Mouse (Mus musculus): ENCODE data around the gene Zdhhc12. TPM values are rescaled to one million over a fixed set of nuclear protein-coding genes. Genes with fewer than 3 reads are reported as not detected.

The Zdhhc12 gene
- total RNA-seq, 1 experiment: 133 TPM

DNA sequence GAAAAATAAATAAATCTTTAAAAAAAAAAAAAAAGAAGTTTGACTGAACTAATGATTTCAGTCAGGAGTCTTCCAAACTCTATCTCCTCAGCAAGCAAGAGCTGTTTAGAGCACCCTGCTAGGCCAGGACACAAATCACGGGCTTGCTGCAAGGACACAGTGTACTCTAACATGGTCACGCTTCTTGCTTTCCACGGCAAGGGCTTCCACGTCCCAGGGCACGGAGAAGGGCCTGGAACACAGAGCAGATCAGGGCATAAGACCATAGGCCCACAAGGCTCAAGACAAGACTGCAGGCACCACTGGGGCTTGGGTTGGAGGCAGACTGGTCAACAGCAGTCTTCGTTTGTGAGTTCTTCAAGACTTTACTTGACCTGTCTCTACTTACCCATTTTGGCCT lies 46.3 kb downstream of the Zdhhc12 start:
- Histone ChIP-seq H3K27ac (ENCODE audit: insufficient read depth, low read depth, low read length, poor library complexity, severe bottlenecking) (no peak overlapping the region), H3K9me3 (ENCODE audit: control insufficient read depth, insufficient read depth, low read depth, low read length) (no peaks in the 10 kb centered on the region), H3K4me1 (ENCODE audit: control insufficient read depth in 2 of 2, insufficient read depth in 2 of 2, low read length in 2 of 2, poor library complexity in 1 of 2) (peaks cover 3 to 18% of the 10 kb centered on the region in 2 experiments; a peak in 3 of 4 replicates), H3K4me3 (ENCODE audit: insufficient read depth in 1 of 2, low read depth in 1 of 2, low read length in 2 of 2, poor library complexity in 1 of 2, severe bottlenecking in 1 of 2) (peak overlapping the region in 1 of 2 experiments; percentile 41; a peak in 1 of 4 replicates), H3K36me3 (ENCODE audit: control insufficient read depth, insufficient read depth, low read length, poor library complexity, severe bottlenecking) (peaks cover 5% of the 10 kb centered on the region; the same call in 1 of the 2 replicates), H3K9ac (ENCODE audit: insufficient read depth, low read depth, low read length, poor library complexity, severe bottlenecking) (peak overlapping the region; percentile 78; the same call in 1 of the 2 replicates)
- DNase-seq (ENCODE audit: low read depth, low spot score): no peak
- no peak for TF ChIP-seq ZC3H11A (IDR thresholded peaks at IDR 0.05; ENCODE audit: borderline replicate concordance, low read depth, low read length)
- TF ChIP-seq MAFK (IDR thresholded peaks at IDR 0.05; ENCODE audit: insufficient read depth, low read depth, low read length): no peak
- no peak for TF ChIP-seq HCFC1 (IDR thresholded peaks at IDR 0.05; ENCODE audit: borderline replicate concordance, insufficient read depth, low read length)
- TF ChIP-seq ZNF384 (IDR thresholded peaks at IDR 0.05; ENCODE audit: low read depth, low read length): no peak
- no peak for TF ChIP-seq CHD2 (IDR thresholded peaks at IDR 0.05; ENCODE audit: low read depth, low read length)
- in situ Hi-C loops (cut with MboI; ENCODE audit: low sequenced_read_pairs in 2 of 2, unreplicated experiment in 2 of 2): no loop called here

GRCm38 (mm10) chr2:30044550-30044949 lies 48.9 kb downstream of the Zdhhc12 start:
- Histone ChIP-seq H3K4me1 (ENCODE audit: control insufficient read depth in 2 of 2, insufficient read depth in 2 of 2, low read length in 2 of 2, poor library complexity in 1 of 2) (peaks cover 3 to 16% of the 10 kb centered on the region in 2 experiments; a peak in 3 of 4 replicates), H3K36me3 (ENCODE audit: control insufficient read depth, insufficient read depth, low read length, poor library complexity, severe bottlenecking) (peaks cover 5% of the 10 kb centered on the region; the same call in 1 of the 2 replicates), H3K9me3 (ENCODE audit: control insufficient read depth, insufficient read depth, low read depth, low read length) (no peaks in the 10 kb centered on the region), H3K4me3 (ENCODE audit: insufficient read depth in 1 of 2, low read depth in 1 of 2, low read length in 2 of 2, poor library complexity in 1 of 2, severe bottlenecking in 1 of 2) (no peak overlapping the region), H3K27ac (ENCODE audit: insufficient read depth, low read depth, low read length, poor library complexity, severe bottlenecking) (no peak overlapping the region), H3K9ac (ENCODE audit: insufficient read depth, low read depth, low read length, poor library complexity, severe bottlenecking) (no peak overlapping the region)
- DNase-seq (ENCODE audit: low read depth, low spot score): no peak
- in situ Hi-C loops (cut with MboI; ENCODE audit: low sequenced_read_pairs in 2 of 2, unreplicated experiment in 2 of 2): no loop called here
- TF ChIP-seq CHD2 (IDR thresholded peaks at IDR 0.05; ENCODE audit: low read depth, low read length) (no peak), ZNF384 (IDR thresholded peaks at IDR 0.05; ENCODE audit: low read depth, low read length) (no peak), ZC3H11A (IDR thresholded peaks at IDR 0.05; ENCODE audit: borderline replicate concordance, low read depth, low read length) (no peak), MAFK (IDR thresholded peaks at IDR 0.05; ENCODE audit: insufficient read depth, low read depth, low read length) (no peak), HCFC1 (IDR thresholded peaks at IDR 0.05; ENCODE audit: borderline replicate concordance, insufficient read depth, low read length) (no peak)

GRCm38 (mm10) chr2:30042445-30042844 lies 51.0 kb downstream of the Zdhhc12 start:
- TF ChIP-seq ZNF384 (IDR thresholded peaks at IDR 0.05; ENCODE audit: low read depth, low read length): no peak
- TF ChIP-seq HCFC1 (IDR thresholded peaks at IDR 0.05; ENCODE audit: borderline replicate concordance, insufficient read depth, low read length): no peak
- TF ChIP-seq CHD2 (IDR thresholded peaks at IDR 0.05; ENCODE audit: low read depth, low read length): no peak
- no peak for TF ChIP-seq MAFK (IDR thresholded peaks at IDR 0.05; ENCODE audit: insufficient read depth, low read depth, low read length)
- TF ChIP-seq ZC3H11A (IDR thresholded peaks at IDR 0.05; ENCODE audit: borderline replicate concordance, low read depth, low read length): no peak; the same call in 1 of the 2 replicates
- Histone ChIP-seq H3K9me3 (ENCODE audit: control insufficient read depth, insufficient read depth, low read depth, low read length) (no peaks in the 10 kb centered on the region), H3K4me1 (ENCODE audit: control insufficient read depth in 2 of 2, insufficient read depth in 2 of 2, low read length in 2 of 2, poor library complexity in 1 of 2) (peaks cover 0 to 13% of the 10 kb centered on the region in 2 experiments; a peak in 2 of 4 replicates), H3K9ac (ENCODE audit: insufficient read depth, low read depth, low read length, poor library complexity, severe bottlenecking) (peak overlapping the region; percentile 4; the same call in 1 of the 2 replicates), H3K36me3 (ENCODE audit: control insufficient read depth, insufficient read depth, low read length, poor library complexity, severe bottlenecking) (peaks cover 8% of the 10 kb centered on the region; the same call in 1 of the 2 replicates), H3K4me3 (ENCODE audit: insufficient read depth in 1 of 2, low read depth in 1 of 2, low read length in 2 of 2, poor library complexity in 1 of 2, severe bottlenecking in 1 of 2) (no peak overlapping the region), H3K27ac (ENCODE audit: insufficient read depth, low read depth, low read length, poor library complexity, severe bottlenecking) (peak overlapping the region; percentile 30; the same call in 1 of the 2 replicates)
- no peak for DNase-seq (ENCODE audit: low read depth, low spot score)
- in situ Hi-C loops (cut with MboI; ENCODE audit: low sequenced_read_pairs in 2 of 2, unreplicated experiment in 2 of 2): no loop called here

Other genes starting within 250 kb of the Zdhhc12 start
- gene Cercam, start 224.5 kb downstream of the Zdhhc12 start, total RNA-seq (2012; rRNA removed): 15.8 and 24.5 TPM in 2 replicates
- gene Odf2, start 204.4 kb downstream of the Zdhhc12 start, total RNA-seq (2012; rRNA removed): 123 and 217 TPM in 2 replicates
- 64.8 and 69.0 TPM in 2 replicates for gene Gle1, start 158.2 kb downstream of the Zdhhc12 start, total RNA-seq (2012; rRNA removed)
- gene Sptan1, start 128.1 kb downstream of the Zdhhc12 start, total RNA-seq (2012; rRNA removed): 340 and 423 TPM in 2 replicates
- 22.6 and 35.2 TPM in 2 replicates for gene Wdr34, start 44.8 kb downstream of the Zdhhc12 start, total RNA-seq (2012; rRNA removed)
- gene Set, start 36.3 kb downstream of the Zdhhc12 start, total RNA-seq (2012; rRNA removed): 695 and 901 TPM in 2 replicates
- gene Pkn3, start 16.0 kb downstream of the Zdhhc12 start, total RNA-seq (2012; rRNA removed): 19.1 and 24.3 TPM in 2 replicates
- 11.4 and 16.2 TPM in 2 replicates for gene Zer1, start 30.9 kb upstream of the Zdhhc12 start, total RNA-seq (2012; rRNA removed)
- 62.4 and 65.9 TPM in 2 replicates for gene Tbc1d13, start 40.1 kb upstream of the Zdhhc12 start, total RNA-seq (2012; rRNA removed)
- 18.9 and 19.0 TPM in 2 replicates for gene Endog, start 77.8 kb upstream of the Zdhhc12 start, total RNA-seq (2012; rRNA removed)
- 46.5 and 66.9 TPM in 2 replicates for gene Spout1, start 84.8 kb upstream of the Zdhhc12 start, total RNA-seq (2012; rRNA removed)
- gene Kyat1, start 112.2 kb upstream of the Zdhhc12 start, total RNA-seq (2012; rRNA removed): 5.2 and 7.7 TPM in 2 replicates
- gene Lrrc8a, start 144.1 kb upstream of the Zdhhc12 start, total RNA-seq (2012; rRNA removed): 26.6 and 35.1 TPM in 2 replicates
- gene Gm28035, start 146.9 kb upstream of the Zdhhc12 start, total RNA-seq (2012; rRNA removed): 0.76 and 1.4 TPM in 2 replicates
- gene Phyhd1, start 172.6 kb upstream of the Zdhhc12 start, total RNA-seq (2012; rRNA removed): 2.7 and 5.5 TPM in 2 replicates
- gene Gm28038, start 187.4 kb upstream of the Zdhhc12 start, total RNA-seq (2012; rRNA removed): not detected in 2 replicates
- 25.2 and 31.6 TPM in 2 replicates for gene Dolk, start 192.7 kb upstream of the Zdhhc12 start, total RNA-seq (2012; rRNA removed)
- 84.5 and 115 TPM in 2 replicates for gene Nup188, start 192.7 kb upstream of the Zdhhc12 start, total RNA-seq (2012; rRNA removed)

Measured in ES-E14 (cell line).